Mouse (Mus musculus) G1E-ER4 (cell line): ENCODE measurements around the gene Gm28490. TPM values are rescaled to one million over a fixed set of nuclear protein-coding genes. Genes with fewer than 3 reads are reported as not detected.
"Not testable (repeated sequence)": the region's sequence is repeated elsewhere in the genome, so short reads cannot be mapped to it uniquely, and the experiment has no call there.

Experiments
- GATA1 ChIP-seq: IDR thresholded peaks from one replicate; pipeline ENCODE4 v1.8.0; 2012; ENCODE audit warnings: low read length, inconsistent platforms
- polyA plus RNA-seq: library from polyadenylated mRNA; stranded (reverse); fragments of >175 nt; gene quantifications from 2 replicates; pipeline ENCODE4 v1.2.3, GENCODE M21; 2012

Gene Gm28490
- polyA plus RNA-seq = not detected in 2 replicates

- not testable (repeated sequence) for TF ChIP-seq GATA1
Measured at GRCm38 (mm10) chrY:31634656-31635055, at the start of gene Gm28490. Gm28490 (minus strand) TSS chrY:31634756.
